Mouse (Mus musculus) induced T-regulatory cell, adult 2 months (primary cell): ENCODE measurements around the gene Des.

Source experiments
- DNase-seq: peaks from one replicate; pipeline ENCODE4 v3.0.0-alpha.2; 2012; ENCODE audit warnings: low read depth

The Des gene

GRCm38 (mm10) chr1:75384470-75385141 is 24.5 kb downstream of the Des start:
- no peak for DNase-seq

GRCm38 (mm10) chr1:75385142-75385730 is 25.1 kb downstream of the Des start:
- no peak for DNase-seq

- DNase-seq = no peak
Observed at GRCm38 (mm10) chr1:75386149-75386548, 26.0 kb downstream of the Des start.

GRCm38 (mm10) chr1:75387469-75387928 is 27.4 kb downstream of the Des start:
- DNase-seq = no peak

GRCm38 (mm10) chr1:75387929-75388897 is 28.1 kb downstream of the Des start:
- no peak for DNase-seq

GRCm38 (mm10) chr1:75388898-75389515 is 28.9 kb downstream of the Des start:
- no peak for DNase-seq

GRCm38 (mm10) chr1:75393139-75393538 is 33.0 kb downstream of the Des start:
- no peak for DNase-seq

- DNase-seq = no peak
Observed at GRCm38 (mm10) chr1:75393846-75394245, 33.7 kb downstream of the Des start.

GRCm38 (mm10) chr1:75398761-75399402 is 38.8 kb downstream of the Des start:
- peak; percentile 58 for DNase-seq

GRCm38 (mm10) chr1:75399755-75400492 is 39.8 kb downstream of the Des start:
- DNase-seq = no peak

- DNase-seq = no peak
Observed at GRCm38 (mm10) chr1:75400493-75401115, 40.5 kb downstream of the Des start.

GRCm38 (mm10) chr1:75405547-75405946 is 45.4 kb downstream of the Des start:
- DNase-seq = no peak

GRCm38 (mm10) chr1:75406173-75406572 is 46.0 kb downstream of the Des start:
- DNase-seq = no peak

GRCm38 (mm10) chr1:75407056-75407455 is 46.9 kb downstream of the Des start:
- DNase-seq = no peak

GRCm38 (mm10) chr1:75408210-75408609 is 48.1 kb downstream of the Des start:
- no peak for DNase-seq

GRCm38 (mm10) chr1:75409950-75410349 is 49.8 kb downstream of the Des start:
- DNase-seq = no peak

GRCm38 (mm10) chr1:75412196-75412595 is 52.1 kb downstream of the Des start:
- no peak for DNase-seq

- peak; percentile 36 for DNase-seq
Observed at GRCm38 (mm10) chr1:75413749-75414148, 53.6 kb downstream of the Des start.
